Mouse (Mus musculus): ENCODE results near the gene Amd1.

Gene Amd1

DNA sequence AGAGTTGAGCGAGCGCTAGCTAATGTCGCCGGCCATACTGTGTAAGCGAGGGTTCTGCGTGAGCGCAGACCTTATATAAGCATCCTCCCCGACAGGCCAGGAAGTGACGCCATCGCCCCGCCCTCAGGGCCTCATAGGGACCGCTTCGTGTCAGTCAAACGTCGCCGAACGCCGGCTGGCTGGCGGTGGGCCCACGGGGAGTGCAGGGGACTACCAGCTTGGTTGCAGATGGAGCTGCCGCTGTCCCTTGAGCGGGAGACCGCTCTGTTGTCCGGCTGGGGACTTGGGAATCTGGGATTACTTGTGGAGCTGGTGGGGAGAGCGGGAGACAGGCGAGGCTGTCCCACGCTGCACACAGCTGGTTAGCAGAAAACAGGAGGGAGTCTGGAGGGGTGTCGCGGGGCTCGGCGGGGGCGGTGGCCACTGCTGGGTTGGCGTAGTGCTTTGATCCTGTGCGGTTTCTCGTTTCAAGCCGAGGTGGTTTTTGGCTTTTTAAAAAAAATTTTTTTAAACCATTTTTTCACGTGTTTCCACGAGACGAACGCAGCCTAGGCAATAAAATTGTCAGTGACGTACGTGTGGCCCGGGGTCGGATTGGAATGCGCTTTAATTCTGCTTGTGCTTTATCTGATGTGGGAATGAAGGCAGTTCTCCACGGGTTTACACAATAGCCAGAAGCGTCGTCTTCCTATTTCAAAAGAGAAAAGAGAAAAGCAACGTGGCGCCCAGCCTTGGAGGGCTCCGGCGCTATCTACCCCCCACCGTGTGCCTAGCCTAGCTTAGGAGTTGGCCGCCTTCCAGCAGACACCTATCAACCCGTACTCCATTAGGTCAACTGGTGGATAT, at the start of gene Amd1:
Gene Amd1, minus strand, starts transcription at position 47 of the 846 bp plus-strand sequence.
- DNase-seq (ENCODE audit: low spot score in 2 of 2), result peak; percentile 96 to 99

DNA sequence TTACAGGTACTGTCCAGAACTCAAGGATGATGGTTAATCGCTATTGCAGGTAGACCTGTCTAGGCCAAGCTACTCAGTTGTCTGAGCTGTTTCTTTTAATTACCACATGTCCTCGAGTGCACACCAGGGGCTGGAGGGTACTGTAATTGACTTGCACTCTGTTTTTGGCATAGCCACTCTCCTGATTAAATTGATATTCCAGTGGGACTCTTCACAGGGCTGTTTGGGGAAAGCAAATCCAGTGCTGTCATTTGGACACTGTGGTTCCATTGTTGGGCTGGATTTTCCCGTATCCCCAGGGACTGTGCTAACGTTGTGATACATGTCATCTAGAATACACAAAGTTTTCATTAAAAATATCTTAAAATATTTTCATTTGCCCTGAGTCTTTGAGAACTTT, 49.2 kb upstream of the Amd1 start:
- no peak for DNase-seq (ENCODE audit: low spot score in 2 of 2)

DNA sequence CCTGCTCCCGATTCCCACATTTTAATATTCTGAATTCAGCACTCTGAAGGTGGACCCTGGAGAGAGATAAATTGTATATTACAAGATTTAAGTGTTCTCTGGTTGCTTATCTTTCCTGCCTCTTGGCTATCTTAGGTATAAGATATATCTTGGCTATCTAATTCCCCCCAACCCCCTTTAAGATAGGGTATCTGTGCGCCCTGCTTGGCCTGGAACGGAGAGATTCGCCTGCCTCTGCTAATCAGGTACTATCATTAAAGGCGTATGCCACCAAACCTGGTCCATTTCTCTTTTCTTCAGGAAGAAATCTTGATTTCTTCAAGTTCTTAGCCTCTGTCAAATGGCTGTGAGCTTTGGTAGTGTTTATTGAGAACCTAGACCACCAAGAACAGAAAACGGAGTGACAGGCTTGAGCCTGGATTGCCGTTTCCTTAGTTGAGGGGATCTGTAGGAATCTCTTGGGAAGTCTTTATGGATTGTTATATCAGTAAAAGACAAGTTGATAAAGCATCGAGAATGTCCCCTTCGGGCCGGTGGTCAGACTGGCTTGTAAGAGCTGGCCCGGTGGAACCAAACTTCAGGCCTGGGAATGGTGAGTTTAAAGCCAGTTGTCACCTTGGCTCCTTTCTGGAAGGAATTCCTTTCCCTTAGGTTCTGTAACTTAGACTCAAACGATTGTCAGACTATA, 48.4 kb upstream of the Amd1 start:
- no peak for DNase-seq (ENCODE audit: low spot score in 2 of 2)

- no peak for DNase-seq (ENCODE audit: low spot score in 2 of 2)
These were observed 47.7 kb upstream of the Amd1 start for GRCm38 (mm10) chr10:40349631-40350177.

DNA sequence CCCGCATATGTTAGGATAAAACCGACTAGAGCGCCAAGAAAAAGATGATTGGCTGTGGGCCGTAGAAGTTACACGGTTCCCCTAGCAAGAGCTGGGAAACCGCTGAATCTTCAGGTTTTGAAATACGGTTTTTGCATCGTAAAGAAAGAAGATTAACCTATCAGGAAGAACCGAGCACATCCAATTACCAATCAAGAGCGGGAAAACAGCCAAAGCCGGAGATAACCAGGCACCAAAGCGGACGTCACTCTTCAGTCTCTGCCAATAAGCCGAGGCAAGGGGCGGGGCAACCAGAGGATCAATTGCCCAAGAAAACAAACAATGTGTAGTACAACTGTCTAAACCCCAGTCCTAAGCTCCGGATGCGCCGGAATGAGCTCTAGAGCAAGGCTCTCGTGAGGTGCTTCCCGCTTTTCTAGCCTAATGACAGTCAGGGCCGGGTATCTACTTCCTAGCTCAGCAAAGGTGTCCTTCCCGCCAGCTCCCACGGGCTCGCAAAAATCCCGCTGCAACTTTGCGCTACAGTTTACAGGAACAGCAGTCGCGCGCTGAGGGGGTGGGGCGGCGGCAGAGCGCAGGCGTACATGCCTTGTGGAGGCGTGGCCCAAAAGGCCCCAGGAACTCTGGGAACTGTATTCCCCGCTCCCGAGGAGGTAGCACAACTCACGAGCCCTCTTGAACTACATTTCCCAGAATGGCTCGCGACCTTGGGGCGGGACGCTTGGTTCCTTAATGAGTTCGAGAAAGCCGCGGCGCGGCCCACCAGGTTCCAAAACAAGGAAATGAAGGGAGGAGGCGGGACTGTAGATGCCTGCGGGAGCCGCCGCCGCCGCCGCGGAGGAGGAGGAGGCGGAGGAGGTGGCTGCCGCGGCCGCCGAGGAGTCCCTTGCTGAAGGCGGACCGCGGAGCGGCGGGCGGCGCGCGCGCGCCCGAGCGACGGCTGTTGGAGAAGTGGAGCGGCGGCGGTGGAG, 46.9 kb upstream of the Amd1 start:
- peak; percentile 95 to 98 for DNase-seq (ENCODE audit: low spot score in 2 of 2)

- DNase-seq (ENCODE audit: low spot score in 2 of 2), result no peak
These were observed 45.5 kb upstream of the Amd1 start for GRCm38 (mm10) chr10:40347461-40347954.

GRCm38 (mm10) chr10:40346776-40347403, 44.9 kb upstream of the Amd1 start:
- no peak for DNase-seq (ENCODE audit: low spot score in 2 of 2)

GRCm38 (mm10) chr10:40342036-40342435, 40.0 kb upstream of the Amd1 start:
- no peak for DNase-seq (ENCODE audit: low spot score in 2 of 2)

DNA sequence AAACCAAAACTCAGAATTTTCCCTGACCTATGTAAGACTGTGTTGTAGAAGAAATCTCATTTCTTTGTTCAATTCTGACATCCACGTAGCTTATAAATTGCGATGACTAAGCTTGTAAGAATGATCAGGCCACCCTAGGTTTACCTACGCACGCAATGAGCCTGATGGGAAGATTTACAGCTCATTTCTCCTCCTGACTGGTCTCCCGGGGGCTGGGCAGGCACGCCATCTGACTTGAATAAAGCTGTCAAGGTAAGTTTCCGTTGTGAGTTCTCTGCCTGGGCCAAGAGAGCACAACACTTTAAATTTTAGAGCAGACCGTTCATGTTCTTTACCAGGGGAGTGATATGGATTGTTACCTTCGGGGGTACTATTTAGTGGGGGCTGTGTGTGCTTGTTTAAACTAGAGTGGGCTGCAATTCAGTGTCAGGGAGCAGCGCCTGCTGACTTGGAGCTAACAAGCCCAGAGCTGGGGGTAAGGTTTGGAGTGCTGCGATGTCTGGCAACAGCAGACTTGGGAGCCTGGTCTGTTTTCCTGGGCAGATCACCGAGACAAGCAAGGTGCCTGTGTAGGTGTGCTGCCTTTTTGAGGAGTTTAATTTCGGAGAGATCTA, 37.5 kb upstream of the Amd1 start, which contains the start of gene Cdk19:
Gene Cdk19, plus strand, starts transcription at position 214 of the 614 bp plus-strand sequence.
- DNase-seq (ENCODE audit: low spot score in 2 of 2), result no peak

GRCm38 (mm10) chr10:40332864-40333263, 30.9 kb upstream of the Amd1 start:
- no peak for DNase-seq (ENCODE audit: low spot score in 2 of 2)

- no peak for DNase-seq (ENCODE audit: low spot score in 2 of 2)
These were observed 28.3 kb upstream of the Amd1 start for GRCm38 (mm10) chr10:40330262-40330661.

GRCm38 (mm10) chr10:40328004-40328551, 26.1 kb upstream of the Amd1 start:
- no peak for DNase-seq (ENCODE audit: low spot score in 2 of 2)

DNA sequence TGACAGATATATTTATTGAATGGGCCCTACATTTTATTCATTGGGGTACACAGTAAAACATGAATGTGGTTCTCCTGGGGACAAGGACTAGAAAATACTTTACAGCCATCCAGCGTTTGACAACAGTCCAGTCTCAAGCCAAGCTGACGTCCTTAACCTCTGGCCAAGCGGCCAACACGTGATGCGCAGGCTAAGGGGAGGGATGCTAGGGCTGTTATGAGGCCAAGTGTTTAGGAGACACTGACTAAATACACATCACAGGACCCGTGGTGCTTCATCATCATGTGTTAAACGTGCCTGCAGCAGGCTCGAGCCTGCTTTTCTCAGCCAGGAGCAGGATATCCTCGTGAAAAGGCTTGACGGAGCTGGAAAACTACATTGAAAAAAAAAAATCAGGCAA, 18.3 kb upstream of the Amd1 start:
- DNase-seq (ENCODE audit: low spot score in 2 of 2), result no peak

DNA sequence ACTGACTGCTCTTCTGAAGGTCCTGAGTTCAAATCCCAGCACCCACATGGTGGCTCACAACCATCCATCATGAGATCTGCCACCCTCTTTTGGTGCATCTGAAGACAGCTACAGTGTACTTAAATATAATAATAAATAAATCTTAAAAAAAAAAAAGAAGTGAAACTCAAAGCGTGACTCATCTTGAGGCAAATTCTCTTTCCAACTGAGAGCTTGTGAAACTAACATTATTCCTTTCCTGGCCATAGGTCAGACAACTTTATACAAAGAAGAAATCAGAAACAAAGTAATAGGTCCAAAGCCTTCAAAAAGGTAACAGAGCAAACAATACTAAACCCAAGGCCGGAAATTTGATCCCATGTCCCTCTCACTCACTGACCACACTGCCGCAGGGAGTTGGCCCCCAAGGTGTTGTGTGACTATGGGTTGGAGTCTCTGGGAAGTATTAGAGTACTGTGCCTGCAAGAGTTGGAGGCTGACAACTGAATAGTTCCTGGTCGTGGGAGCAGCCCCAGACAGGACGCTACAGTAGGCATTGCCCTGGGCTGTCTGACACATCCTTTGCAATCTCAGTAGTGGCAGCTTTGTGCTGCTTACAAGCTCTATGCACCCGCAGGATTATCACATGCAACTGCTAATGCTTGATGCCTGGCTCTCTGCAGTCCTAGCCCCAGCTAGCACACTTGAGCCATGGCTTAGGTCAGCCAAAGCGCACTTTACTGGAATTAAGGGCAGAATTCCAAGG, 15.0 kb upstream of the Amd1 start:
- no peak for DNase-seq (ENCODE audit: low spot score in 2 of 2)

DNA sequence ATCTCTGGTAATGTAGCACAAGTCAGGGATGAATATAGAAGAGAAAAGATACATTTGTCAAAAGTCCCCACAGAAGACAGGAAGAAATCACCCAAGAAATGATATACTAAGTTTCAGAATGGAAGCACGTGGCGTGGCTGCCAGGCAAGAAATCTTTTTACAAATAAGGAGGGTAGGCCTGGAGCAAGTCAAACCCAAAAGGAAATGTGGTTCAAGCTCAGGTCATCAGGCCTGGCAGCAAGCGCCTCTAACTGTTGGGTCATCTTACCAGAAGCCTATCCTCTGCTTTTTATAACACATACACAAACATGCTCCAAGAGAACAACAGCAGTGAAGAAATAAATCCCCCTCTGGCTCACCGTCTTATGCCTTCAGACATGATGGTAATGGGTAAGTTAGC, 10.8 kb upstream of the Amd1 start:
- no peak for DNase-seq (ENCODE audit: low spot score in 2 of 2)

- DNase-seq (ENCODE audit: low spot score in 2 of 2), result no peak
These were observed 8.1 kb upstream of the Amd1 start for GRCm38 (mm10) chr10:40309884-40310635.

- no peak for DNase-seq (ENCODE audit: low spot score in 2 of 2)
These were observed 6.0 kb upstream of the Amd1 start for GRCm38 (mm10) chr10:40307826-40308583.

DNA sequence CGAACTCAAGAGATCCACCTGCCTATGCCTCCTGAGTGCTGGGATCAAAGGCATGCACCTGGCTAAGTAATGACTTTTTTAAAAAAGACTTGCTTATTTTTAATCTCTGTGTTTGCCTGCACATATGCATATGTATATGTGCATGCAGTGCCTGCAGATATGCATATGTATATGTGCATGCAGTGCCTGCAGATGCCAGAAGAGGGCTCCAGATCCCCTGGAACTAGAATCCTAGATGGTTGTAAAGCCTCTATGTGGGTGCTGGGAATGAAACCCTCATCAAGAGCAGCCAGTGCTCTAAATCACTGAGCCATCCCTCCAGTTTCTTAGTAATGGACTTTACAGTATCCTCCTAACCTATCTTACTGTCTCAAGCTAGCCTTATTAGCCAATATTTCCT, 4.0 kb upstream of the Amd1 start:
- DNase-seq (ENCODE audit: low spot score in 2 of 2), result no peak

All from left cerebral cortex, adult 9 months (tissue).